Mouse (Mus musculus) urinary bladder, postnatal 0 days (tissue): Measurements from ENCODE around the gene Lrrk1. TPM values are rescaled to one million over a fixed set of nuclear protein-coding genes. Genes with fewer than 3 reads are reported as not detected.

Source experiments
- microRNA-seq: library from miRNA; unstranded; fragments of <30 nt; microRNA quantifications from one replicate; pipeline ENCODE4, GENCODE M21; 2016
- polyA plus RNA-seq: library from polyadenylated mRNA; unstranded; fragments of >200 nt; fragmentation: Nextera tagmentation; extraction: Ambion mirVana; gene quantifications from 2 replicates; pipeline ENCODE4 v1.2.1, GENCODE M21; 2015

Gene Lrrk1
- polyA plus RNA-seq, result 18.5 and 19.4 TPM in 2 replicates

DNA sequence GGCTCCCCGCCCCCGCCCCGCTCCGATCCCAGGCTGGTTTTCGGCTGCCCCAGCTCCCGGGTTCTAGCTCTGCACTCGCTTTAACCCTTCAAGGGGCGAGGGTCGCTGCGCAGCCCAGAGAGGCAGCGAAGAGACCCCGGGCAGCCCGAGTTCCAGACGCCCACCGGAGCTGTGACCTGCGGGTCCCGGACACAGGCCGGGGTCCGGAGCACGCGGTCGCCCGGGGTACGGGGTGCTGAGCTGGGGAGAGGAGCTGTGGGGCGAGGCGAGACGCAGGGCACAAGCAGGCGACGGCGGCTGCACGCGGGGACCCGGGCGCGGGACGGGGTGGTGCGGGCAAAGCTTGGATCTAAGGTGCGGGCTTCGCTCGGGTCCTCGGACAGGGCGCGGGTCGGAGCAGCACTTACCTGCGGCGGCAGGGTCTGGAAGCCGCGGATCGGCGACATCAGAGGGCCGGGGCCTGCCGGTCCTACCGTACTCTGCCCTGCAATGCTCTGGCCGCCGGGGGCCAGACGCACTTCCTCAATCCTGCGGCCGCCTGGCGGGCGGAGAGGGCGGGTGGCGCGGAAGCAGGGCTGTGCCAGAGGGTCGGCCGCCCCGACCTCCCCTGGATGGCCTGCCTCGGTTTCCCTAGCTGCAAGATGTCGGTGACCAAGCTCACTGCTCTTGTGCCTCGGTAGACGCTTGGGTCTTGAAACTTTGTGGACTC lies at the start of gene Lrrk1:
Gene Lrrk1, minus strand, starts transcription at position 538 of the 709 bp plus-strand sequence.

GRCm38 (mm10) chr7:66427437-66428161 lies 39.4 kb upstream of the Lrrk1 start, which contains the start of gene Aldh1a3:
Gene Aldh1a3, minus strand, starts transcription at chr7:66427517.

DNA sequence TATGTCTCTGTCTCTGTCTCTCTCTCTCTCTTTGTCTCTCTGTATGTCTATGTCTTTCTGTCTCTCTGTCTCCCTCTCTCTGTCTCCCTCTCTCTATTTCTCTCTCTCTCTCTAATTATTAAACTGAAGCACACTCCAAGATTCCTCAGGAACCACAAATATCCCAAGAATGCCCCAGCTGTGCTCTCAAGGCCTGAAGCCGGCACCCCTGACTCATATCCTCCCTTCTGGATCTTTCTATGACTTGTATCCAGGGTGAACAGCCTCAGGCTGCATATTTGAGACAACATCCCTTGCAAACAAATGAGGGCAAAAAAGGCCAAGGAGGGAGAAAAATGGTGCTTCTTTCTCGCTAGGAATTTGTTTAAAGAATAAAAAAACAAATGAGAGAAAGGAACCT lies 22.2 kb downstream of the Lrrk1 start, which contains the start of gene Gm10974:
Gene Gm10974, plus strand, starts transcription at position 2 of the 400 bp plus-strand sequence.

Small RNA genes lying within 50 kb of the gene (microRNA-seq; reads per million reads assigned to microRNA genes)
- not detected for gene Mir7057

Other genes with a start within 250 kb of the Lrrk1 start
- gene Gm10974, start 22.4 kb downstream of the Lrrk1 start, polyA plus RNA-seq, result not detected in 2 replicates
- gene Aldh1a3, start 39.2 kb upstream of the Lrrk1 start, polyA plus RNA-seq, result 3.9 and 4.7 TPM in 2 replicates